Mouse (Mus musculus): ENCODE results near the gene Gm48551.
A peak's percentile ranks its signal among the peaks of the same experiment; 100 is the strongest.

Gene Gm48551

DNA sequence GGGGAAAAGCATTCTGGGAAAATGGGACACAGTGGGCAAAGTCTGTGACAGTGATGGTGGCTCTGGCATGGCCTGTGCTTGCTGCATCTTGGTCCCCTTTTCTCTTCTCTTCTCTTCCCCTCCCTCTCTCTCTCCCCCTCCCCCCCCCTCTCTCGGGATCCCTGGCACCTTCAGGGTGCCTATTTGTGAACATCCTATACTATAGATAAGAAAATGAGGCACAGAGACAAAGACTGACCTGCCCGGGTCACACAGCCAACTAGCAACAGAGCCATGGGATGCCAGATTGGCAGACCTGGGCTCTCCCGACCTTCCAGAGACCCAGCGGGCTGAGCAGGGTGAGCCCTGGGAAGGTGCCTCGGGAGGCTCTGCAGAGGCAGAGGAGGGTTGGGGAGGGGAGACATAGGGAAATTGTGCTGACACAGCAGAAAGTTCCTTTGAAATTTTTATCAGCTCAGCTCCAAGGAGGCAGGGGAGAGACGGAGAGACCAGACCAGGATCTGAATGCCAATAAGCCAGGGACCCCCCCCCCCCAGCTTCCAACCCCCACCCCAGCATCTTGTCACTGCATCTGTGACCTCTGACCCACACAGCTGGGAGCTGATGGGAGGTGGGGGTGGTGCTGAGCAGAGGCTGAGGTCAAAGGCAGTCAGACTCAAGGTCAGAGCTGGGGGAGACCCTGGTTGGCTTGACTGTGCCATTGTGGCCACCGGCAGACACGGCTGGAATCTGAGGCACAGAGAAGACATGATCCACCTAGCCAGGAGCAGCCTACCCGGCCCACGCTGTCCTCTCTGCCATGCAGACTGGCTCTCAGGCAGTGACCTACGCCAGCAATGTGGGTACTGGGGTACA, 34.2 kb downstream of the Gm48551 start:
- DNase-seq, result peak in 1 of 2 experiments; percentile 60

DNA sequence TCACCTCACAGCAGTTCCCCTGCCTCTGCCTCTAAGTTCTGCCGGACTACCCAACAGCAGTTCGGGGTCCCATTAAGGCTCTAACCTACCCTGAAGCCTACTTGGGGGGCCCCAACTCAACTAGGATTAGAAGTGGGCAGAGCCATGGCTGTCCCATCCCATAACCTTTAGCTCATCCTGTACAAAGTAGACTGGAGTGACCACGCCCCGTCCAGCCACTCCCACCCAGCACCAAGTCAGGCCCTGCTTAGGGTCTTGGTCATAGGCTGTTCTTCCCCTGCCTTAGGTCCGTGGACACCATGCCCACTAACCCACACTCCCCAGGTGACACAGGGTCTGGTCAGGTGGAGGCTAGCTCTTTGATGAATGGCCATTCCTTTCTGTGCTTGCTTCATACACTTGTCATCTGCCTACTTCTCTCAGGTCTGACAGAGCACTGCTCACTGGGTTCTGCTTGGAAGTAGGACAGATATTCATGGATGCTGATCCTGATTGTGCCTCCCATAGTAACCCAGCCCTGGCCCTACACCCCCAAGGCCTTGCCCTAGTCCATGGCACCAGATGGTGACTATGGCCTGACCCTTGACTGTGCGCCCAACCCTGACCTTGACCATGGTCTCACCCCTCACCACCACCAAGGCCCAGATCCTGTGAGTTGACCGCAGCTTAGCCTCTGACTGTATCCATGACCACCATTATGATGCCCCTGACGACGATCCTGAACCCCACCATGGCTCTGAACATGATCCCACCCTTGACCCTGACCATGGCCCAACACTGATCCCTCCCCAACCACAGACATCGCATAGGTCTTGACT, 35.1 kb downstream of the Gm48551 start:
- DNase-seq, result peak in 1 of 2 experiments; percentile 36

DNA sequence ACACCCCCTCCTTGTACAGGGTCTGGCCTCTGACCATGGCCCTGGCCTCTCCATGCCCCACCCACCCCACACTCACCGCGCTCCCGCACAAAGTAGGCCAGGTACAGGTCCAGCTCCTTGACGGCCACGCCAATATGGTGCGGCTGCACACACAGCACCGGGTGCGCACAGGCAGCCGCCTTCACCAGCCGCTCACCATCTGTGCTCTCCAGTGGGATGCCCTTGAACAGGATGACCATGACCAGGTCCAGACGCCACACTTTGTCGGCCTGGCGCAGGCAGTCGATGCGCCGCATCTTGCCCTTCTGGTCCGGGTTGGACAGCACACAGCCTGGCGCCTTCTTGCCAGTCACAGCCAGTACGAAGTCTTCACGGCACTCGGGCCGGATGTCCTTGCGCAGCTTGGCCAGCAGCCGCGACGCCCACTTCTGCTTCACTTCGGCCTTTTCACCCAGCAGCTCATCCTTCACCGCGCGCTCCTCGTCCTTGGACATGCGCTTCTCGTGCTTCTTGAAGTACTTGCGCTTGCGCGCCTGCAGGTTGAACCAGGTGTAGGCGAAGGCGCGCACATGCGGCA, 36.0 kb downstream of the Gm48551 start:
- DNase-seq, result peak; percentile 3 to 61

DNA sequence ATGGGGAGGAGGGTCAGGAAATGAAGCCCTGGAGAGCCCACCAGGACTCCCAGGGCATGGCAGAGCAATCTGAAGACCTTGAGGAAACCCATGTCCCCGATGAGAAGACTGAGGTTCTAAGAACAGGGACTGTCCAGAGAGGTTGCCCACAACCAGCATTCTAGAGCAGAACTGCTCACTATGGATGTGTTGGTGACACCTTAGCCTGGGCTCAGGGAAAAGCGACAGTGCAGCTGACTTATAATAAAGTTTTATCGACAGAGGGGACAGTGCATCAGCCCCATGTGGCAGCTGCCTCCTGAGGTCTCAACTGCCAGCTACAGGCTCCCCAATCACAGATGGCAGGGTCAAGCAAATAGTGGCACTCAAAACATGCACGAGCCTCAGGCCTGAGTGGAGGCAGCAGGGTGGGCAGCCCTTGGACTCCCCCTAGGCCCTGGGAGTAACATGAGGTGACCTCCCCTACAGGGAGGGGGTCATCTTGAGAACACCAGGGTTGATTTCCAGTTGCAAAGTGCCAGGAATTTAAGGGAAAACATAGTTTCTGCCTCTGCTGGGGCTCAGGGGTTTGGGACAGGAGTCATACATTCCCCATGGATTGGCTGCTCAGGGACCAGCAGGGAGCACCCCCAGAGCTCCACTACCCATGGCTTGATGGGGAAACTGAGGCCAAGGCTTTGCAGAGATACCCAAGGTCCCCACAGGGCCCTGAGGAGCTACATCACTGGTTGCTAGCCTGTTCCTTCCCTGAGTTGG, 37.0 kb downstream of the Gm48551 start:
- DNase-seq, result peak in 1 of 2 experiments; percentile 1

DNA sequence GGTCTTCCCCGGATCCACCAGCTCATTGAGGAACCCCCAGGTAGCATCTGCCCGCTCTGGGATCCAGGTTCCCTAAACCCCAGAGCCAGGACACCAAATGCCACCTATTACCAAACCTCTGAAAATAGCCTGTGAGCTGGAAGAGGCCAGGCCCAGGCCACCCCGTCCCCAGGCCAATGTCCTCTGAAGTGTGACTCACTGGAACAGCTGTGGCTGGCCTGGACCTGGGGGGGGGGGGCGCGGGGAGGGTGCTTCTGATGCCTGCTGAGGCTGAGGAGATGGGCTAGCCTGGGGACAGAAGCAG, 37.5 kb downstream of the Gm48551 start:
- DNase-seq, result peak; percentile 2 to 52

DNA sequence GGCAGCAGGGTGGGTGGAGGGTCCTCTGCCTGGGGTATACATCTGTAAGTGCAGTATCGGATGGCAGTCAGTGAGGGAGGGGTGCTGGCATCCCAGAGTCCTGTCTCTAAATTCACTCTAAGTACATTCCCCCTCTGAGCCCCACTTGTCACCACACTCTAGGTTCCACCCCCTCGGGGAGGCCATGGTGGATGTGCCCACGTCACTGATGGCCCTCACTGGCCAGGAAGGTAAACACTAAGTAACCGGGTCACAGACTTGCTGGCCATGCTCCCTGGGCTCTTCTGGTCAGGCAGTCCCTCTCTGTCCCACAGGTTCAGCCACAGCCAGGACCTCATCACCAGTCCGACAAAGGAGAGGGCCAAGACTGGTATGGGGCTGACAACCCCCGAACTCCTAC, 37.9 kb downstream of the Gm48551 start:
- peak; percentile 2 to 55 for DNase-seq

DNA sequence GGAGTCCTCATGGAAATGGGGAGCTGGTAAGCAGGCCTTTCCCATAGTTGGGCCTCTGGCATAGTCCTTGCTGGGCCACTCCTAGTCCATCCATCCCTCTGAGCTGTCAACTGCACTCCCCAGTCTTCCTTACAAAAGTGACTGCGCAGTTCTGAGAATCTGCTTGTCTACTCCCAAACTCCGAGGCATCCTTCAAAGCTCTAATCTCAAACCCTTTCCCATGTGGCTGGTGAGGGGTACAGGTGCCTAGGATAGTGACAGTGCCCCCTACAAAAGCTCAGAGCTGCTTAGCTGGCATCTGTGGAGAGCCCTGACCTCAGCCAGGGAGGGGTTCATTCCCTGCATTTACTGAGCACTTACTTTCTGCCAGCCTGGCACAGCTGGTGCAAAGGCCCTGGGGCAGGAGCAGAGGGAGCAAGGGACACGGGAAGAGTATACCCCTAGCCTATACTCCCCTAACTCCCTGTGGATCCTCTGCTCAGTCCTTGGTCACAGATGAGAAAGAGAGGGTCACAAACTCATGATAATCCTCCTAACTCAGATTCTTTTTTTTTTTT, 38.5 kb downstream of the Gm48551 start:
- DNase-seq, result peak in 1 of 2 experiments; percentile 1

DNA sequence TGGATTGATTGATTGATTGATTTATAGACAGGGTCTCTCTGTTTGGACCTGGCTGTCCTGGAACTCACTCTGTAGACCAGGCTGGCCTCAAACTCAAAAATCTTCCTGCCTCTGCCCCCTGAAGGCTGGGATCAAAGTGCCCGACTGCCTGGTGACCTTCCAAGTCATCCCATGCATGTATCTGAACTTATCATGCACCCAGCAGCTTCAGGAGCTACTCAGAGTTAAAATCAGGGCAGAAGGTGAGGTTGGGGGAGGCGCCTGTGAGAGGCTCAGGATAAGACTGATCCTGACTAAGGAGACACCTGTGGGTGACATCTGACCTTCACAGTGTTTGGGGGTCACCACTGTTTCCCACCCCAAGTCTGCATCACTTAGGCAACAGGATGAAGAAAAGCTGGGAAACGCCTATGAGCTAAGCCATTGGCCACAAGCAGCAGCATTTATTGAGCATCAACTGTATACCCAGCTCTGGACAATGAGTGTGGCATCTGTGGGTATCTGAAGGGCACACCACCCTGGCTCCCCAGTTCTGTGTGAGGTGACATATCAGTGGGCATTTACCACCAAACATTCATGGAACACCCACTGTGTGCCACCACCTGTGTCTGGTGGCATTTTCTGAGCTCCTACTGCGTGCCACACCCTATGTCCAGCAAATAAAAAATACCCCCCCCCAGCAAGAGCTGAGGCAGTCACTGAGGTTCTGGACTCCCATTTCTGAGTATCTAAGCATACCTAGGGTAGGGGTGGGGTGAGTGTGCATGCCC, 39.4 kb downstream of the Gm48551 start:
- peak; percentile 1 to 43 for DNase-seq

DNA sequence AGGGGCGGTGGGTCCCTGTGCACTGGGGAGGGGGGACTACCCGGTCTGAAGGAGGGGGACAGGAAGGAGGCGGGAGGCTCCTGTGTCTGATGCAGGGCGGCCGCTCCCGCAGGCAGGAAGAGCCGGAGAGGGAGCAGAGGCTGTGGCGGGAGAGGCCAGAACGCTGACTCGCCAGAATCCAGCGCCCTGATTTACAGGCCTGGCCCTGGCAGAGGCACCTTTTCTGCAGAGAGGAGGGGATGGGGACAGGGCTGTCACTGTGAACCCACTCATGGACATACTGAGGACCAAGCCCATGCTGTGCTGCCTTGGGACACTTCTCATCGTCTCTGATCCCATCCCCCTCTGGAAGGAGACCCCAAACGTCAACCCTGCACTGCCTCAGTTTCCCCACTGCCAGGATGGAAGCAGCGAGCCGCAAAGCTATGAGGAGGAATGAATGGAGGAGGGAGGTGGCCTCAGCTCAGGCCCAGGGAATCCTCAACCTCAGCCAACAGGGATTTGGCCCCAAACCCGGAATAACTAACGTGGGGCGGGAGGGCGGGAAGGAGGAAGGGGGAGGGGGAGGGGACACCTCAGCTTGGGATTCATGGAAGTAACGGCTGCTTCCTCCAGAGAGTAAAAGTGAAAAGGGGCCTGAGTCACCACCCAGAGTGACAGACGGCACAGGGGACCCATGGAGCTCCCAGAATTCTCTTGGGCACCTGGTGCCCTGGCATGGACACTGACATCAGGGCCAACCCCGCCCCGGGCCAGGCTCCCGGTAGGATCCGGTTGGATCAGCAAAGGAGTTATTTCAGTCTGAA, 40.2 kb downstream of the Gm48551 start:
- peak; percentile 81 to 93 for DNase-seq

DNA sequence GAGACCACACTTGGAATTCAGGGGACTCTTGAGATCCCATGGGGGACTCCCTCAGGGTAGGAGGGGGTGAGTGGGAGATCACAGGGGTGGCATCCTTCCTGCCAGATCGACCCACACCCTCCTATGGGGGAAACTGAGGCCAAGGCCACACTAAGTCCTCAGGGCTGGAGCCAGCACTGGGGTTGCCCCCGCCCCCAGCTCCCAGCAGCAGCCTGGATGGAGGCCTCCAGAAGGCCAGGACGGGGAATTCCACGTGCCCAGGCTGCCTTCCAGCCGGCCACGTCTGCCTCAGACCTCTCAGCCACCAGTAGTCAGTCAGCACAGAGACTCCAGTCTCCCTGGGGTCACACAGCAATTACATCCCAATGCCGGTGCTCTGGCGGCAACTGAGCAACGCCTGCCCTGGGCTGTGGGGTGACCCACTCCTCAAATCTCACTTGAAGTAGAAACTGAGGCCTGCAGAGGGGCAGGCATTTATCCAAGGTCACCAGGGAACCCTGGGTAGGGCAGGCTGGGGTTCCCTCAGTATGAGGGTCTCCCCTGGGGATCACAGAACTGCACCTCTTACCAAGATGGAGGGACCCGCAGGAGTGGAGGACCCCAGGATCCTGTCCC, 41.1 kb downstream of the Gm48551 start:
- DNase-seq, result peak; percentile 50 to 85

DNA sequence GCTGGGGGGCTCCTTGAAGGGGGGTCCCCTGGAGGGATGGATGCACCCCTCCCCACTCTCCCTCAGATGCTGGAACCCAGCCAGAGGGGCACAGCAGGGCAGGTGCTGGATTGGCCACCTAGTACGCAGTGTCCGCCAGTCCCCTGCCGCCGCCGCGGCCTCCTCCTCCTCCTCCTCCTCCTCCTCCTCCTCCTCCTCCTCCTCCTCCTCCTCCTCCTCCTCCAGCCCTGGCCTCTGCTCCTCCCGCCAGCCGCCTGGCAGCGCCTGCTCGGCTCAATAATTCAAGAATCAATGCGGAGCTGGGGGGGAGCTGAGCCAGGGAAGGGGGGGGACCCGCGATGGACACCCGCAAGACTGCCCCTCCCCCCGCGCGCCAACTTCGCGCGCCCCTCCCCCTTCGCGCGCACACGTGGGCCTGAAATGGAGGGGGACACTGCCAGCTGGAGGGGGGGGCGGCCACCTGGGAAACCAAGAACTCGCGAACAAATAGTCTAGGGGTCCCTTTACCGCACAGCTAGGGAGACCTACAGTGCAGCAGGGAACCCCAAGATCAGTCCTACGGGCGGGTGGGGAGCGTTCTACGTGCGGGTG, 41.9 kb downstream of the Gm48551 start:
- peak; percentile 37 to 69 for DNase-seq

DNA sequence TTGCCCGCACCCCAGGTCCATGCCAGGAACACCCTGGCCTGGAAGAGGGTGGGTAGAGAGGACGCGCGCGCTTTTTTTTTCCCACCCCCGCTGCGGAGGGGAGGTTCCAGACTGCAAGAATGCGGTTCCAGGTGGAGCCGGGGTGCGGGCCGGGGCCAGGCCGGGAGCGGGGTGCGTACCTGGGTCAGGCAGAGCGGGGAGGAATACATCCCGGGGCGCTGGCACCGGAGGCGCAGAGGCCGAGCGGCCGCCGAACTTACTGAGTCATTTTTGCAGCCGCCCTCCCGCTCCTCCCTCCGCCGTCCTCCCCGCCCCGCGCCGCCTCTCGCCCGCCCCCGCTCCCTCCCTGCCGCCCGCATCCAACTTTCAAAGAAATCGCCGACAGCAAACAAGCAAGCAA, 42.6 kb downstream of the Gm48551 start:
- peak; percentile 83 to 90 for DNase-seq

DNA sequence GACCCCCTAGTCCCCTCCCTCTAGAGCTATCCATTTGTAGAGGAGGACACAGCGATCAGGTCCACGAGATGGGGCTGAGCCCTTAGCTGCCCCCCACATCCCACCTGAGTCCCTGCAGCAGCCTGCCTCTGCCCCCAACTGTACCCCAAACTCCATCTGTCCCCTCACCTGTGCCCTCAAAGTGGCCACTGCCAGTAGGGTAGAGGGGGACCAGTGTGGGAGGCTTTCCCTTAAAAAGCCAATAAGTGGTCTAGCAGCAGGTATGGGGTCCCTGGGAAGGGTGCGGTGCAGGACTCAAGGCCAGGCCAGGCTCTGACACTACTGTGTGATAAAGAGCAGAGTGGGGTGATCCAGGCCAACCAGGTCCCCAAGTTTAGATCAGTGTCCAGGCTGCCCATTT, 43.1 kb downstream of the Gm48551 start:
- no peak for DNase-seq

DNA sequence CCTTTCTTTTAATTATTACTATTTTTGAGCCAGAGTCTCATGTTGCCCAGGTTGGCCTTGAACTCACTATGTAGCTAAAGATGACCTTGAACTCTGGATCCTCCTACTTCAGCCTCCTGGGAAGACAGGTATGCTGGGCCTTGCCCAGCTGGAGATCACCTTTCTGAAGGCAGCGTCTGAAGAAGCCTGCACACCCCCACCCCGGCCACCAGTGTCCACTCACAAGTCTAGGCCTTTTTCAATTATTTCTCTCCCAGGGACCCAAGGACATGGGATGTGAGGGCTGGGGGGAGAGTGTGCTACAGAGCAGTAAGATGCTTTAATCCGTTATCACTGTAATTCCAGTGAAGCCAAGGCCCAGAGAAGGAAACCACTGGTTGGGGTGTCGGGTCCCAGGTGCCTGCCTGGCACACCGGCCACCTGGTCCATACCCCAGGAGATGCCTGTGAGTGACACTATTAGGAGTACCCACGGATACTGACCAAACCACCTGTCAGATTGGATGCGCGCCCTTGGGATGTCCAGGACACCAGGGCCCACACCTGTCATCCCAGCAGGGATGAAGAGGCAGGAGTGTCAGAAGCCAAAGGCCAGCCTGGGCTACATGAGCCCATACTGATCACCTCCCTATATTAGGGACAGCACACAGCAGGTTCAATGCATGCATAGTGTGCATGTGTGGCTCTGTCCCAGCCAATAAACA, 43.7 kb downstream of the Gm48551 start:
- DNase-seq, result peak in 1 of 2 experiments; percentile 44

DNA sequence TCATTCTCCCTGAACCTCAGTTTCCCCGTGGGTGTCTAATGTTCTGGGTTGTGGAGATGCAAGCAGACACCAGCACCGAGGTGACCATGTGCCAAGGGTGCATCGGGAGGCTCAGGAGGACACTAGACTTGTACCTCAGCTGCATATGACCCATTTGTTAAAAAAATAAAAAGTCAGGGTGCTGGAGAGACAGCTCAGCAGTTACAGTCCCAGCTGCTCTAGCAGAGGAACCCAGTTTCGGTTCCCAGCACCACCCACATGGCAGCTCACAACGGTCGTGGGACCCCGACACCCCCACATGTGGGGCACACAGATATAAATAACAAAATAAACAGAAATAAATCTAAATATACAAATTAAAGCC, 44.2 kb downstream of the Gm48551 start:
- no peak for DNase-seq

DNA sequence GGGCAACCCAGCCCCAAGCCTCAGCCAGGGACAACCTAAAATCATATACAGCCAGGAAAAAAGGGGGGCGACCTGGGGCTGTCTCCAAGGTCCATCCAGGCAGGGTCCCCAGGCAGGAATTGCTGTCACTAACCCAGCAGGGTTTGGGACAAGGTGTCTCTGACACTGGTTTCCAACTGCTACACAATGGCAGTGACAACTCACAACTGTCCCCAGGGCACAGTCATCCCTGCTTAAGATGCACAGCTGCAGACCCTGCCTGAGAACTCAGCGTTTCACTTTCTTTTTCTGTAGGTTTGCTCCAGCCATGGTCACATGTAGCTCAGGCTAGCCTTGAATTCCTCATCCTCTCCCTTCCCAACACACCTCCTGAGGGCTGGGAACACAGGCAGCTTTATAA, 44.8 kb downstream of the Gm48551 start:
- peak in 1 of 2 experiments; percentile 4 for DNase-seq

DNA sequence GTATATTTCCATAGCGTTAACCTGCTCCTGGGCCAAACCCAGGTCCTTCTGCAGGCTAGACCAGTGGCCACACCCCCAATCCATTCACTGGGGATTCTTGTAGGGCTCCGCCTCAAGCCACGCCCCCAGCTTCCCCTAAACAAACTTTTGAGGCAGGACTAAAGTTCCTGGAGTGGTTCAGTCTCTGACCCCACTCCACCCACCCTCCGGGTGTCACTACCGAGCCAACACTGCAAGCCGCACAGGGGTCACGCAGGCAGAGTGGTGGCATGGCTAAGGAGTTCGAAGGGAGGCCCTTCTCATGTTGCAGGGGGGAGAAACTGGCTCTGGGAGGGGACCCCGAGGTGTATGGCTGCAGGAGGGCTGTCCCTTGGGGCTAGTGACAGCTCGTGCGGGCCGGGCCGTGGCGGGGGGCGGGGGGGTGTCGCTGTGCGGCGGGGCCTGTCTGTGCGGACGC, 45.4 kb downstream of the Gm48551 start:
- peak; percentile 97 for DNase-seq

DNA sequence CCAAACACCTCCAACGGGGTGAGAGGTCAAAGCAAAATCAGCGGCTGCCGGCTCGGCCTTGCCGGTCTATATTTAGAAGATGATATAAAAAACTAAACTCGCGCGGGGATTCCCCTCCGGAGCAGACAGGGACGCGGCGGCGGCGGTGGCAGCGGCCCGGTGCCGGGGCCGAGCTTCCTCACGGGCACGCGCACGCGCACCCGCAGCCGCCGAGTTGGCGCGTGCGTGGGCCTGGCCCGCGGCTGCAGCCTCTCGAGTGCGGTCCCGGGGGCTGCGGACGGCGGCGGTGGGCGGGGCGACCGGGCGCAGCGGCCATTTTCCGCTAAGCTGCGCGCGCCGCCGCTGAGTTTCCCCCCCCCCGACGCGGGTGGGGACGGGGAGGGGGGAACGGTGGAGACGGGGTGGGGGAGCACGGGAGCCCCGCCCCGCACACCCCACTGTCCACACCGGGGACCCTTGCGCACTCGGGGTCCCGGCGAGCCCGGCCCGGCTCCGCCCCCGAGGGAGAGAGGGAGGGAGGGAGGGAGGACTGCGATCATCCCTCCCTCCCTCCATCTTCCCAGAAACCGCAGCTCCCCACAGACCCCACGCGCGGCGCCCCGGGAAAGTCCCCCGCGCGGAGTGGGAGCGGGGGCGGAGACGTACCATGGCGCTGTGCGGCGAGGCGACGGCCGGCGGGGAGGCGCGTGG, 46.0 kb downstream of the Gm48551 start:
- DNase-seq, result peak; percentile 81 to 92
